Mouse (Mus musculus): ENCODE data around the gene Plekha6.
"Not testable (repeated sequence)": the region's sequence is repeated elsewhere in the genome, so short reads cannot be mapped to it uniquely, and the experiment has no call there.

Plekha6 gene

DNA sequence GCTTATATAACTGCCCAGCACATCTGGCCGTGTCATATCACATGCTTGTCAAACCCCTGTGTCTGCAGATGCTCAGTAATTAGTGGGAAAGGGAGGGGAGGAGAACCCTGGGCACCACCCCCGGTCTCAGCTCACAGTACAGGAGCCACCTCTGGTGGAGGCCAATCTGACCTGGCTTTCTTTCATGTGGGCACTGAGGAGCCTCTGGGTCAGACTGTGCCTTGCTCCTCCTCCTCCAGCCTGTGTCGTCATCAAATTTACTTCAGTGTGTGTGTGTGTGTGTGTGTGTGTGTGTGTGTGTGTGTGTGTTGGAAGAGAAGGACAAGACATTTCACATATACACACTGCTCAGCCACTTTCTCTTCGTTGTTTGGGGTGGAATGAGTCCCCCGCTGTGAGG is 159.3 kb downstream of the Plekha6 start:
- no peak for DNase-seq (ENCODE audit: low spot score)

GRCm38 (mm10) chr1:133325951-133326350 is 161.9 kb downstream of the Plekha6 start:
- DNase-seq (ENCODE audit: low spot score): no peak

GRCm38 (mm10) chr1:133327094-133327493 is 163.1 kb downstream of the Plekha6 start:
- no peak for DNase-seq (ENCODE audit: low spot score)

- no peak for DNase-seq (ENCODE audit: low spot score)
These were observed 164.3 kb downstream of the Plekha6 start for GRCm38 (mm10) chr1:133328299-133328795.

DNA sequence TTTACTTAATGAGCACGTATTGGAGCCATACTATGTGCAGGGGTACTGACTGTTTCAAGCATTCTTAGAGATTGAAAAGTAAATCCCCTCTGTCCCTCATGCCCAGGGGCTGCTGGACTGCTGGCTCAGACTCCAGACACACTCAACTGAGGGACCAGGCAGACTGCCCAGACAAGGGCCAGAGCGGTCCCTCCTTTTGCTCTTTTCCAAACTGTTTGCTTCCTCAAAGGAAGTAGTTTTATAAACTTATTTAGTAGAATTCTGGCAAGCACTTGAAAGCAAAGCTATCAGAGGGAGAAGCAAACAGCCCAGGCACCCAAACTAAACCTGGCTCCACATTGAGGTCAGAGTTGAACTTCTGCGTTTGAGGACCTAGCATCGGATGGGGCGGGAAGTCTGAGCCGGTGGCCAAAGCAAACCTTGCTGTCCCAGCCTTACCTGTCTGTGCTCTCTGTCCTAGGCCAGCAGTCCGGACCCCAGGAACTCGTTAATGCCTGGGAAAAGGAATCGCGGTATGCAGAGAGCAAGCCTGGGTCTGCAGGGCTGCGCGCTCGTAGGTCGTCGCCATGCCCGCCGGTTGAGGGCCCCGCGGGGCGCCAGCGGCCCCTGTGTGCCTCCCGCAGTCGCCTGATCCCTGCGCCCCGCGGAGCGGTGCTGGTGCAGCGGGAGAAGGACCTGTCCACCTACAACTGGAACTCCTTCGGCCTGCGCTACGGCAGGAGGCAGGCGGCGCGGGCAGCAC is 165.1 kb downstream of the Plekha6 start:
- DNase-seq (ENCODE audit: low spot score): no peak

DNA sequence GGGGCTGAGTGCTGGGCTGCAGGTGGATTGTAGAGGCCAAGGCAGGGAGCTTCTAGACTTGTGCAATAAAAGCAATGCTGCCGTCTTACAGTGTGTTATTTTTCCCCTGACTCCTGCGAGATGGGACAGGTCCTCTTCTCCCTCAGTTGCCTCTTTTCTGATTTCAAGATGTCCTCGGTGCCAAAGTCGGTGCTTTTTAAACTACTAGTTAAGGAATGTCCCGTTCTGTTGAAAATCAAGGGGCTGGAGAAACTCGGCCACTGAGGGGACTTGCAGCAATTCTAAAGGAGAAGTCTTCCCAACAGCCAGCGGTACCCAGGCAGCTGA is 165.6 kb downstream of the Plekha6 start:
- DNase-seq (ENCODE audit: low spot score): no peak

- DNase-seq (ENCODE audit: low spot score): no peak
These were observed 167.1 kb downstream of the Plekha6 start for GRCm38 (mm10) chr1:133331142-133331541.

- no peak for DNase-seq (ENCODE audit: low spot score)
These were observed 168.8 kb downstream of the Plekha6 start for GRCm38 (mm10) chr1:133332656-133333430.

DNA sequence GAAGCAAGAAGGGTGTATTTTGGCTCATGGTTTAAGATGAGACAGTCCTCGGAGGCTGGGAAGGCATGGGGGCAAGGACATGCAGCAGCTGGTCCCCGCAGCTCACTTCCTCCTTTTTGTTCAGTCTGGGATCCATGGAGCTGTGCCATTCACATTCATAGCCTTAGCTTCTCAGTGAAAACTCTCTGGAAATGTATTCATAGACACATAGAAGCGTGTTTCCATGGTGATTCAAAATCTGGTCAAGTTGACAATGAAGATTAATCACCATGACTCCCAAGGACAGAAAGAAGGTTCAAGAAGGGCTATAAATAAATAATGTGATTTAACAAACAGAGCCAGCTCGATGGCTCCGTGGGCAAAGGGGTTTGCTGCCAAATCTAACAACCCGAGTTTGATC is 169.9 kb downstream of the Plekha6 start:
- DNase-seq (ENCODE audit: low spot score): no peak

DNA sequence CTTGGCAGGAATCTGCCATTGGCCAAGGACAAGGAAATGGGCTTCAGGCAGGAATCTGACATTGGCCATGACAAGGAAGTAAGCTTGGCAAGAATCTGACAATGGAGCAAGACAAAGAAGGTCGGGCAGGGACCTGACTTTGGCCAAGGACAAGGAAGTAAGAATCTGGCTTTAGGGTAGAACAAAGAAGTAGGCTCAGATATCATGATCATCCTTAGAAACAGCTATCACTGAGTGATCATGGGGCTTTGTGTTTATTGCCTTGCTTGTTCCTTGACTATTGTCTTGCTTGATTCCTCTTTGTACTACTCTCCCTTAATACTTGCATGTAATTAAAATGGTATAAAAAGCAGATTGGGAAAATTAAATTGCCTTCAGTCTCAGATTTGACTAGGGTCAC is 176.4 kb downstream of the Plekha6 start:
- not testable (repeated sequence) for DNase-seq (ENCODE audit: low spot score)

DNA sequence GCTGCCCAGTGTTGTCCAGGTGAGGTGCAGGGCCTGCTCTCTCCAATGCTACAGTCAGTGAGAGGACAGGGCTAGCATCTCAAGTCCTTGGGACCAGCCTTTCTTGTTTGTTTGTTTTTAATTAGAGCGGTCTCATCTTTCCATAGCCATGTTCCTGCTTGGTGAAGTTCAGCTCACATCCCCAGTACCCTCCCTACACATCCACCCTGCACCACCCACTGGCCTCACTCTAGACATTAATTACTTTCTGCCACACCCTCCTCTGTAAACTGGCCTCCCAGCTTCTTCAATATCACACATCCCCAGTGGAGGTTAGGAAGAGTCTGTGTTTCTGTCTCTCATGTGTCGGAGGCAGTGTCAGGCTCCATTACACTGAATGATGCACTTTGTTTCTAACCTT is 180.3 kb downstream of the Plekha6 start:
- no peak for DNase-seq (ENCODE audit: low spot score)

DNA sequence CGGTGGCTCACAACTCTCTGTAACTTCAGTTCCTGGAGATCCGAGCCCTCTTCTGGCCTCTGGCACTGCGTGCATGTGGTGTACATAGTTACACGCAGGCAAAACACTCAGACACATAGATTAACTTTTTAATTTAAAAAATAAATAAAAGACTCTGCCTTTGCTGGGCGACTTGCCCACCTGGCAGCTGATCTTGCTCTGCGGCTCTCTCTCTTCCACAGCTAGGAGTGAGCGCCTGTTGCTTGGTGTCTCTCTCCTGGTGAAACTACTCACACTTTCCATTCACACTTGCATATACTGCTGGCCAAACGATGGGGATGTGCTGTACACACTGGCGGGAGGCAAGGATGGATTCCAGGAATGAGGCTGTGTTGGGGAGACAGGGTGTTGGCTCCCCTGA is 182.5 kb downstream of the Plekha6 start:
- DNase-seq (ENCODE audit: low spot score): no peak

DNA sequence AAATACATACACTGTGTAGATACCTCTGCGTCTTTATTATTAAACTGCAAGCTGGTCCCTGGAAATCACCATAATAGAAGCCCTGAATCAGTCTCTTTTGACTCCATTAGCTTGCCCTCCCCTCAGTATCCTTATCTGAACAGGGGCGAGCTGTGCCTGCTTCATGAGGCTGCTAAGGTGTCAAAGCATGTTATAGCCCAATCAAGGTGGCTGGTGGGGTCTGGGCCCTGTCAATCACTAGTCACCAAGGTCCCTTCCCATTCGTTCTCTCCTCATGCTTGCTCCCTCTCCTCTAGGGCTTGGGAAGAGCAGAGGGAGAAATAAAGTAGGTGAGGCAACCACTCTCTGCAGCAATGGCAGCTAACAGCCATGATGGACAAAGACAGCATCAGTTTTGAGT is 183.2 kb downstream of the Plekha6 start:
- DNase-seq (ENCODE audit: low spot score): no peak

- no peak for DNase-seq (ENCODE audit: low spot score)
These were observed 183.9 kb downstream of the Plekha6 start for GRCm38 (mm10) chr1:133347693-133348520.

DNA sequence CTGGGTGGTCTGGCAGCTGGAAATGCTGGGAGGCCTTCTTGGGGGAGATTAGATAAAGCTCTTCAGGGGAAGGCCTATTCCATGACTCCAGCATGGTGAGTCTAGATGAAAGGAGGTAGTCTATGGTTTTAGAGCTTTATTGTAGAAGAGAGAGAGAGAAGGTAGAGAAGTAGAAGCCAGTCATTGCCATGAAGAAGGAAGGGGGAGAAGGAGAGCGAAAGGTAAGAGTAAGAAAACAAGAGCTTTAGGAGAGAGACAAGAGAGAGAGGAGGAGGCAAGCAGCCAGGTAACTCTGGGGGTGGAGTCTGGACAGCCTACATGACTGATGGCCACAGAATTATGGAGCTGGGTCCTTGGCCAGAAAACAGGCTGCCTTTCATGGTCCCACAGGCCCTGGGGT is 186.2 kb downstream of the Plekha6 start, which contains the start of gene Ren1:
TSS of gene Ren1 (plus strand) at position 301 of the 400 bp plus-strand sequence.
- DNase-seq (ENCODE audit: low spot score): no peak

GRCm38 (mm10) chr1:133351762-133352161 is 187.8 kb downstream of the Plekha6 start:
- DNase-seq (ENCODE audit: low spot score): no peak
